Mouse (Mus musculus): ENCODE measurements around the gene Hoxd9.
A peak's percentile ranks its signal among the peaks of the same experiment; 100 is the strongest.

Hoxd9 gene

DNA sequence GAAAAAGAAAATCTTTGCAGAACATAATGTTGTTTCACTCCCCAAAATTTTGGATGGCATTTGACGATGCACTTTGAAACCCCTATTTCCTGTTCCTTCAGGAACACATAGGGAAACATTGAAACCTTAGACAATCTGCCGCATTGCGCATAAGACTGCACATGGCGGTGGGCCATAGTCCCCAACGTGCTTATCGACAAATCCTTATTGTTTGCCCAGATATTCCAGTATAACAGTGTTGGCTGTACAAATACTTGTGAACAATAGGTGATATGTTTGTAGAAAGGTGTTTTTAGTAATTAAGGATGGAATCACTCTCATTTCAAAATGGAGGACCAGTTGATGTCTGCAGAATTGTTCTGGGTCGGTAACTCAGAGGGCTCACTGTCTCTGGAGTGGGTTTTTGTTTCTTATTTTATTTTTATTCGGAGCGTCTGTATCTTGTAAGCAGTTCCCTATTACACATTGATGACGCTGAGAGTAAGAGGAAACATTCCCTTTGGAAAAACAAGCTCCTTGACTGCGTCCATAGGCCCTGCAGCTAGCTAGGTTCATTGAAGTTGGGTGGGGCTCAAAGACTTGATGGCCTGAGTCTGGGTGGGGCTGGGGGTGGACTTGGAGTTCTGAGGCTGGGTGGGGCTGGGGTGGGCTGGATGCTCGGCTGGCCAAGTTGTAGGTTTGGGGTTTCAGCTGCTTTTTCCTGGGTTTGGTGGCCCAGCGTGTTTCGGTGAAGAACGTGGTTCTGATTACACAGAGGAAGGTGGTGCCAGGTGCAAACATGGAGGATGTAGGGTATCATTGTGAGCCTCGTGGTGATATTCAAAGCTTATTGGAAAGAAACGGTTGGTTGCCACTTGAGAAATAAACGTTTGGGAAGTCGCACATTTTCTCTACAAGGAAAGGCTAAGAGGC, 16.0 kb downstream of the Hoxd9 start:
- no peak for DNase-seq (ENCODE audit: low spot score in 2 of 2)

DNA sequence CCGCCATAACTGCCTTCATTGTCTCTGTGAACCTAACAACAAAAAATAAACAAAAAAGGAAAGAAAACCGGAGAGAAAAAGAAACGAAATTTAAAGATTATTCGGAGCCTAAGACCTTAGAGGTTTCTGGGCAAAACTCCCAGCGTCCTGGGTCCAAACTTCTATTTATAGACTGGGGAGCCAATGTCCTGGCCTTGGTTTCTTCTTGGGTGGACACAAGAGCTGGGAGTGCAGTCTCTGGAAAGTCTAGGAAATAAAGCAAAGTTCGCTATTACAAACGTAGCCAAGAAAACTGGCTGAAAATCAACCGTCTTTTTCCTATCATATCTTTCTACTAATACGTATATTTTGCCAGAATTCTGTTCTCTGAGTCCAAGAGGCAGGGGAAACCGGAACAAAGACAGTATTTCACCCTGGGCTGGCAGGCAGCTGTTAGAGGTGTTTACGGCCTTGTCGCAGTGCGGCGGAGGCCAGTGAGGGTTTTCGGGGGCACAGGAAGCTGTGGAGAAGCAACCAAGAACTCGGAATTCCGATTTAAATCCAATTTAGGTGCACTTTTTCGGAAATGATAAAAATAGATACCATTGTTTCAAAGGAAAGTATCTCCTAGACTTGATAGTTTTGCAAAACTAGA, 16.7 kb downstream of the Hoxd9 start:
- DNase-seq (ENCODE audit: low spot score in 2 of 2), result no peak

GRCm38 (mm10) chr2:74714881-74715280, 17.4 kb downstream of the Hoxd9 start:
- DNase-seq (ENCODE audit: low spot score in 2 of 2), result no peak

DNA sequence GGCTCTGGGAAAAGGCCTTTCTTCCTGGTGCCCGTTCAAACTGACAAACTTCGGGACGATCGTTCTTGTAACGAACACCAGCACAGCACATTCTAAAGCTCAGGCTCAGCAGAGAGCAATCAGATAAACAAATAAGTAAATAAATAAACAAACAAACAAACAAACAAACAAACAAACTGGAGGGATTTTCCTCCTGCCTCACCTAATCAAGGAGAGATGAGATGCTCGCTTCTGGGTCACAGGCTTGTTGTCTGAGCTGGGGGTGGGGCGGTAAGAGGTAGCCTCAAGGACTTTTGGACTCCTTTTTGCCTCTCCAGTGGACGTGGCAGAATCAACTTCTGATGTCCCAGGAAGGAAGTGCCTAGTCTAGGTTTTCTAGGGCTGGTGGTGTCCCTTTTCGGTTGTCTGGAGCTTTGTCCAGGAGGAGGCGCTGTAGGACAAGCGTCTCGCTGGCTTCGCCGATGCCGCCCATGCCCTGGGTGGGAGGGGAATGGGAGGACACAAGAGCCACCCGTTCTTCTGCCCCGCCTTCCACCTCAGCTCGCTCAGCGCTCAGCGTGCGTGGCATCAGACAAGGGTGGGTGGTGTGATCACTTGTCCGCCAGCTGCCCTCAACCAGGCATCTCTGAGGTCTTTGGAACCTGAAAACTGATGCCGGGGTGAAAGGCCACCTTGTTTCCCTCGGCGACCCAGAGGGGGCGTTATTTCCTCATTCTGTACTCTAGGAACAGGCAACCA, 18.1 kb downstream of the Hoxd9 start:
- peak in 1 of 2 experiments; percentile 69 for DNase-seq (ENCODE audit: low spot score in 2 of 2)

GRCm38 (mm10) chr2:74720384-74720783, 22.9 kb downstream of the Hoxd9 start:
- no peak for DNase-seq (ENCODE audit: low spot score in 2 of 2)

- DNase-seq (ENCODE audit: low spot score in 2 of 2), result no peak
Measured at GRCm38 (mm10) chr2:74720955-74721491, 23.5 kb downstream of the Hoxd9 start.

DNA sequence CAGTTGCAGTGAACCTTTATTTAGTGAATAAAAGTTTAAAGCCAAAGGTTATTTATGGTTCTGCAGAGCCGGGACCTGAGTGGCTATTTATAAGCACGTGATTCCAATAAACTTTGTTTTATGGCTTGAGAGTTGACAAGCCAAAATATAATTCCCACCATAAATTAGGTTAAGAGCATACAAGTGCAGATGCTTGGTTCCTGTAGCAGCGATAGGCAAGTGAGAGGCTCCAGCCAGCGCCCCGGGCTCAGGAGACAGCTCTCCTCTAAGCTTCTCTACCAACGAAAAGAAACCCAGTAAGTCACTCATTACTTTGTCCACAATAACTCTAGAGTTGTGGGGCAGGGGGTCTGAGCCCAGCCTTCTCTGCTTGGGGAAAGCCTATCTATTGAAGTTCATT, 24.4 kb downstream of the Hoxd9 start:
- DNase-seq (ENCODE audit: low spot score in 2 of 2), result no peak

- no peak for DNase-seq (ENCODE audit: low spot score in 2 of 2)
Measured at GRCm38 (mm10) chr2:74722949-74723348, 25.4 kb downstream of the Hoxd9 start.

GRCm38 (mm10) chr2:74724244-74725015, 26.9 kb downstream of the Hoxd9 start:
- DNase-seq (ENCODE audit: low spot score in 2 of 2), result no peak

- no peak for DNase-seq (ENCODE audit: low spot score in 2 of 2)
Measured at GRCm38 (mm10) chr2:74725171-74725570, 27.6 kb downstream of the Hoxd9 start.

DNA sequence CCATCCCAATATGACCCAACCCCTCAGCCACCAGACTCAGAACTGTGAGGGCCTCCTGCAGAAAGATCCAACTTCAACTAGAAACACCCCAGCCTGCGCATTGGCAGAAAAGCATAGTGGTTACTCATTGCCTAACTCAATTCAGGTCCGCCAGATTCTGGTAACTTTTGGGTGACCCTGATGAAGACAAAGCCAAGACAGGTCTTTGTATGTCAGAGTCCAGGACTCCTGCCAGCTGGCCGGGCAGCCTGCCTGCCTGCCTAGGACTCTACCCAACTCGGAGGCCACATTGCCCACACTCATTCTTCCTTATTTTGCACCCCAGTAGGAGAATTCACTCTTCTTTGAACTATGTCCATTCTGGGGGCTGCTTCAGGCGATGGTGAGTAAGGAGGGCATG, 29.0 kb downstream of the Hoxd9 start, which contains the start of gene Gm28230:
TSS of gene Gm28230 (plus strand) at position 178 of the 400 bp plus-strand sequence.
- DNase-seq (ENCODE audit: low spot score in 2 of 2), result no peak

DNA sequence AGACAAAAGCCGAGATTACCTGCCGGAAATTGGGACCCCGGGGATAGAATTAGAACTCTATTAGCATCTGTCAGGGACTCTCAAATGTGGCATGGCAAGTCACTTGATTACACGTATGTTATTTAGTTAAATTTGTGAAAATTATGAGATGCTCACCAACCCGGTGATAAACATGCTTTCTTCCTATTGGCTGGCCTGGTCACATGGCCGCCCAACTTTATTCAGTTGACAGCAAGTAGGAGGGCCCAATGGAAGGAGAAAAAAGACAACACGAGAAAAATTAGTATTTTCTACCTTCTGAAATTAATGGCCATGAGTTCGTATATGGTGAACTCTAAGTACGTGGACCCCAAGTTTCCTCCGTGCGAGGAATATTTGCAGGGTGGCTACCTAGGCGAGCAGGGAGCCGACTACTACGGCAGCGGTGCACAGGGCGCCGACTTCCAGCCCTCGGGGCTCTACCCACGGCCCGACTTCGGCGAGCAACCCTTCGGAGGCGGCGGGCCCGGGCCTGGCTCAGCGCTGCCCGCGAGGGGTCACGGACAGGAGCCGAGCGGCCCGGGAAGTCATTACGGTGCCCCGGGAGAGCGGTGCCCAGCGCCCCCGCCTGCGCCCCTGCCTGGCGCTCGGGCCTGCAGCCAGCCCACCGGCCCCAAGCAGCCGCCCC, 29.6 kb downstream of the Hoxd9 start:
- DNase-seq (ENCODE audit: low spot score in 2 of 2), result no peak

DNA sequence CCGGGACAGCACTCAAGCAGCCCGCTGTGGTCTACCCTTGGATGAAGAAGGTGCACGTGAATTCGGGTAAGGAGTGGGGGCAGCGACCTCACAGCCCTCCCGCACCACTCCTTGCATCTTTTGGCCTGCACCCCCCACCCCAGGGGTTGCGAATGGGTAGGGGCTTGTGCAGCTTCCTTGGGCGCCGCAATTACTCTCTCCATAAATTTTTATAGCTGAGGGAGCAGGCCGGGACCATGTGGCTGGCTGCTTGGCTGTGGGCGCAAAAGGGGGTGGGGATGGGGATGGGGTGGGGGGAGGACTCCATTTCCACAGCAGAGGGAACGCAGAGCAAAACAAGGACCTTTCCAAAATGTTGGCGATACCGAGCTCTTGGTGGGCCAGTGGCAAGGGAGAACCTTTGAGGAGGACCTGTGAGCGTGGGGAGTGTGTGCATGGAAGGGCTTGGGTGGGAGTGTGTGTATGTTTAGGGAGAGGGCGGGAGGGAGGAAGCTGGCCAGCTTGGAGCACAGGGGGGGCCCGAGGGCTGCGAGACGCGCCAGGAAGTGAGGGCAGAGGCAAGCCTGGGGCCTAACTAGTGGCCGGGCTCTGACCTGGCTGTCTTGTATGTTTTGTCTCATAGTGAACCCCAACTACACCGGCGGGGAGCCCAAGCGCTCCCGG, 30.2 kb downstream of the Hoxd9 start:
- DNase-seq (ENCODE audit: low spot score in 2 of 2), result no peak

GRCm38 (mm10) chr2:74728303-74728680, 30.8 kb downstream of the Hoxd9 start:
- no peak for DNase-seq (ENCODE audit: low spot score in 2 of 2)

GRCm38 (mm10) chr2:74730331-74730730, 32.8 kb downstream of the Hoxd9 start:
- no peak for DNase-seq (ENCODE audit: low spot score in 2 of 2)

- no peak for DNase-seq (ENCODE audit: low spot score in 2 of 2)
Measured at GRCm38 (mm10) chr2:74731055-74731454, 33.5 kb downstream of the Hoxd9 start.

DNA sequence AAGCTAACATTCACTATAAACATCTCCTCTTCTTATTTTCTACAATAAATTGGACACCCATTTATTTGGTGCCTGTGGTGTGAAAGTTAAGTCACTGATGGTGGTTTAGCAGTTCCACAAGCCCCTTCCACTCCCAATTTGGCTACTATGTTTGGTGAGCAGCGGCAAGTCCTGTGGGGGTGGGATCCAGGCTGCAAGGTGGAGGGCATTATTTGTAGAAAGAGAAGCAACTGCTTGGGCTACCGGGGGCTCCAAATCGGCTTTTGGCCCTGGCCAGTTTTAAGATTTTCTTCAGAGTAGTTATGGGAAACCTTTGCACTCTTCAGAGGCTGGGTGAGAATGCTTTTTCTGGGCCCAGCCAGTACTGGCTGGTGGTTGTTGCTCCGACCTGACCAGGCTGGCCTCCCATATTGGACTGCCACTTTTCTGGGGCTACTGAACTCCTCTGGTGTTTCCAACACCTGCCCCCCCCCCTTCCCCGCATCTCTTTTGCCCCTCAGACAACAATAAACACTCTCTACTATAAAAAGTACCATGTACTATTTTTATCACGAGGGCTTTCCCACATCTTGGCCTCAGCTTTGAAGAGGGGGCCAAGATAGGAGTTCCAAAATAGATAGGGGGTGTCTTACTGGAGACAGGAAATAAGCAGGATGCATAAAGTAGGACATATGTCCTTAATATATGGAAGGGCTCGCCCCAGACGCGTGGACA, 34.4 kb downstream of the Hoxd9 start:
- no peak for DNase-seq (ENCODE audit: low spot score in 2 of 2)

DNA sequence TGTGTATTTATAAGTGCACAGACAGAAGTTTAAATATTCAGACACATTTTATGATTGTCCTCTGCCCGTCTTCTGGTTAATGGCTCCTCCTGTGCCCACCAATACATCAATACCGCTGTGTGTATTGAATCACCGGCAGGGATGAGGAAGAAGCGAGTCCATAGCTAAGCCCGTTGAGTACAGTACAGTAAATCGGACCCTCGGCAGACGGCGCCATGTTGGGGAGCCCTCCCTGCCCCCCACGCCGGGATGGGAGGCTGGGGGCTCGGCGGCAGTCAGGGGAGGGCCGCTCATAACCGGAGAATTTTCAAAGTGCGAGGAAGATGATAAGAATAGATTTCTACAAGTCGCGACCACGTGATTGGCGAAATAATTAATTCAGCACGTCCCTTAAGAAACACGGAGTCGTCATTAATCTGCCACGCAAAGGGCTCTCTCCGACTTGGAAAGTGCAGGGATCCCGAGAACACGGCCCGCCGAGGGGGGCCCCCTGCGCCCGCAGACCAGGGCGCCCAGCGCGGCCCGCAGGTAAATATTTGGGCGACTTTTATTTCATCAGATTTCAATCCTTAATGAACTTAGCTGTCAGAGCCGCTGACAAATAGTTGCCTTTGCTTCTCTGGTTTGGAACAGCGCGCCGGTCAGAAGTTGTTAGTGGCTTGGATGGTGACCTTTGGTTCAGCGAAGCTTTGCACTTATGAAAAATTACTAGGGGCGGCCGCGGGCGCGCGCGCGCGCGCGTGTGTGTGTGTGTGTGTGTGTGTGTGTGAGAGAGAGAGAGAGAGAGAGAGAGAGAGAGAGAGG, 35.2 kb downstream of the Hoxd9 start:
- DNase-seq (ENCODE audit: low spot score in 2 of 2), result no peak

DNA sequence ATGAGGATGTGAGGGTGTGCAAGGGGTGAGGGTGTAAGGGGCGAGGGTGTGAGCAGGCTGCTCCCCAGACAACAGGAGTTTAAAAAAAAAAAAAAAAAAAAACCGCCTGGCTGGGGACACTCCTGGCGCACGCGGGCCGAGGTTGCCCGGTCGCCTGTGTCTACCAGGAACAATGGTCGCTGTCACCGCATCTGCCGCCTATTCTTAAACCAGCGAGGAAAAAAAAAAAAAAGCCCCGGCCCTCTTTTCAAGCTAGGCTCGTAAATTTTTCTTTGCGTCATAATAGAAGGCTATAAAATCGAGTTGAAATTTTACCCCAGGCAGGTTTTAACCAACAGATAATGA, 35.8 kb downstream of the Hoxd9 start:
- DNase-seq (ENCODE audit: low spot score in 2 of 2), result no peak
